Mouse (Mus musculus): ENCODE measurements around the gene Ppp1r18. TPM values are rescaled to one million over a fixed set of nuclear protein-coding genes. Genes with fewer than 3 reads are reported as not detected.

Gene Ppp1r18
- polyA plus RNA-seq, 1 experiment from 2014 or later: 21.8 TPM

GRCm38 (mm10) chr17:35883777-35884176 is 18.4 kb downstream of the Ppp1r18 start:
- H3K27me3 ChIP-seq (ENCODE audit: low read depth, poor library complexity, severe bottlenecking): no peaks in the 10 kb centered on the region
- no peak overlapping the region for H3K4me3 ChIP-seq
- H3K4me1 ChIP-seq: peaks cover 15% of the 10 kb centered on the region
- peaks cover 76% of the 10 kb centered on the region for H3K36me3 ChIP-seq
- no peak overlapping the region for H3K27ac ChIP-seq (replicated peaks)
- DNase-seq (ENCODE audit: low spot score): no peak
- H3K9me3 ChIP-seq (replicated peaks): no peaks in the 10 kb centered on the region
- 95% methylated on average over 14 of the region's 14 CpGs for WGBS

- H3K27ac ChIP-seq (replicated peaks): no peak overlapping the region
- no peaks in the 10 kb centered on the region for H3K4me1 ChIP-seq
- peaks cover 100% of the 10 kb centered on the region for H3K36me3 ChIP-seq
- H3K27me3 ChIP-seq (ENCODE audit: low read depth, poor library complexity, severe bottlenecking): no peaks in the 10 kb centered on the region
- no peaks in the 10 kb centered on the region for H3K9me3 ChIP-seq (replicated peaks)
- no peak overlapping the region for H3K4me3 ChIP-seq
- no peak for DNase-seq (ENCODE audit: low spot score)
- WGBS: 94% methylated on average over 11 of the region's 17 CpGs
These were observed 22.3 kb downstream of the Ppp1r18 start for GRCm38 (mm10) chr17:35887725-35888124.

GRCm38 (mm10) chr17:35896781-35897643 is 31.6 kb downstream of the Ppp1r18 start, which contains the start of gene 2310061I04Rik:
2310061I04Rik (minus strand) TSS chr17:35897431.
- peaks cover 28% of the 10 kb centered on the region for H3K4me1 ChIP-seq
- DNase-seq (ENCODE audit: low spot score): peak; percentile 92
- peaks cover 79% of the 10 kb centered on the region for H3K36me3 ChIP-seq
- WGBS: under 1% methylated on average over 86 of the region's 86 CpGs
- no peaks in the 10 kb centered on the region for H3K9me3 ChIP-seq (replicated peaks)
- H3K27ac ChIP-seq (replicated peaks): peak within 1 kb of the TSS; percentile 98
- H3K27me3 ChIP-seq (ENCODE audit: low read depth, poor library complexity, severe bottlenecking): no peaks in the 10 kb centered on the region
- H3K4me3 ChIP-seq: peak within 1 kb of the TSS; percentile 83

- Histone ChIP-seq H3K4me1 (peaks cover 28% of the 10 kb centered on the region), H3K27ac (replicated peaks) (peak overlapping the region; percentile 98), H3K36me3 (peaks cover 79% of the 10 kb centered on the region), H3K27me3 (ENCODE audit: low read depth, poor library complexity, severe bottlenecking) (no peaks in the 10 kb centered on the region), H3K9me3 (replicated peaks) (no peaks in the 10 kb centered on the region), H3K4me3 (peak overlapping the region; percentile 83)
- 49% methylated on average over 23 of the region's 23 CpGs for WGBS
- no peak for DNase-seq (ENCODE audit: low spot score)
These were observed 32.5 kb downstream of the Ppp1r18 start for GRCm38 (mm10) chr17:35897644-35898573.

- peaks cover 25% of the 10 kb centered on the region for H3K4me1 ChIP-seq
- H3K36me3 ChIP-seq: peaks cover 81% of the 10 kb centered on the region
- H3K9me3 ChIP-seq (replicated peaks): no peaks in the 10 kb centered on the region
- WGBS: 95% methylated on average over 3 of the region's 3 CpGs
- no peaks in the 10 kb centered on the region for H3K27me3 ChIP-seq (ENCODE audit: low read depth, poor library complexity, severe bottlenecking)
- H3K27ac ChIP-seq (replicated peaks): no peak overlapping the region
- DNase-seq (ENCODE audit: low spot score): no peak
- no peak overlapping the region for H3K4me3 ChIP-seq
These were observed 35.2 kb downstream of the Ppp1r18 start for GRCm38 (mm10) chr17:35900636-35901035.

- Histone ChIP-seq H3K9me3 (replicated peaks) (no peaks in the 10 kb centered on the region), H3K4me3 (no peak overlapping the region), H3K27ac (replicated peaks) (no peak overlapping the region), H3K4me1 (peaks cover 7% of the 10 kb centered on the region), H3K36me3 (peaks cover 97% of the 10 kb centered on the region), H3K27me3 (ENCODE audit: low read depth, poor library complexity, severe bottlenecking) (no peaks in the 10 kb centered on the region)
- 96% methylated on average over 9 of the region's 9 CpGs for WGBS
- no peak for DNase-seq (ENCODE audit: low spot score)
These were observed 38.1 kb downstream of the Ppp1r18 start for GRCm38 (mm10) chr17:35903343-35903991.

GRCm38 (mm10) chr17:35903992-35904355 is 38.6 kb downstream of the Ppp1r18 start:
- no peaks in the 10 kb centered on the region for H3K27me3 ChIP-seq (ENCODE audit: low read depth, poor library complexity, severe bottlenecking)
- H3K9me3 ChIP-seq (replicated peaks): no peaks in the 10 kb centered on the region
- H3K4me3 ChIP-seq: no peak overlapping the region
- H3K27ac ChIP-seq (replicated peaks): no peak overlapping the region
- peaks cover 12% of the 10 kb centered on the region for H3K4me1 ChIP-seq
- 97% methylated on average over 4 of the region's 4 CpGs for WGBS
- DNase-seq (ENCODE audit: low spot score): no peak
- H3K36me3 ChIP-seq: peaks cover 99% of the 10 kb centered on the region

- peaks cover 84% of the 10 kb centered on the region for H3K36me3 ChIP-seq
- no peak overlapping the region for H3K27ac ChIP-seq (replicated peaks)
- no peaks in the 10 kb centered on the region for H3K9me3 ChIP-seq (replicated peaks)
- no peaks in the 10 kb centered on the region for H3K27me3 ChIP-seq (ENCODE audit: low read depth, poor library complexity, severe bottlenecking)
- no peak for DNase-seq (ENCODE audit: low spot score)
- H3K4me1 ChIP-seq: peaks cover 22% of the 10 kb centered on the region
- WGBS: 96% methylated on average over 1 of the region's 1 CpGs
- no peak overlapping the region for H3K4me3 ChIP-seq
These were observed 40.2 kb downstream of the Ppp1r18 start for GRCm38 (mm10) chr17:35905587-35905986.

- DNase-seq (ENCODE audit: low spot score): no peak
- Histone ChIP-seq H3K4me1 (peaks cover 22% of the 10 kb centered on the region), H3K36me3 (peaks cover 84% of the 10 kb centered on the region), H3K9me3 (replicated peaks) (no peaks in the 10 kb centered on the region), H3K27me3 (ENCODE audit: low read depth, poor library complexity, severe bottlenecking) (no peaks in the 10 kb centered on the region), H3K27ac (replicated peaks) (no peak overlapping the region), H3K4me3 (peak overlapping the region; percentile 85; the same call in 1 of the 2 replicates)
- 87% methylated on average over 2 of the region's 2 CpGs for WGBS
These were observed 42.2 kb downstream of the Ppp1r18 start for GRCm38 (mm10) chr17:35907609-35908008.

GRCm38 (mm10) chr17:35909186-35909918 is 44.0 kb downstream of the Ppp1r18 start:
- Histone ChIP-seq H3K36me3 (peaks cover 84% of the 10 kb centered on the region), H3K9me3 (replicated peaks) (no peaks in the 10 kb centered on the region), H3K27me3 (ENCODE audit: low read depth, poor library complexity, severe bottlenecking) (no peaks in the 10 kb centered on the region), H3K4me3 (peak overlapping the region; percentile 85), H3K27ac (replicated peaks) (peak overlapping the region; percentile 89), H3K4me1 (peaks cover 22% of the 10 kb centered on the region)
- DNase-seq (ENCODE audit: low spot score): no peak
- WGBS: 30% methylated on average over 20 of the region's 20 CpGs

GRCm38 (mm10) chr17:35909919-35910369 is 44.6 kb downstream of the Ppp1r18 start, which contains the start of gene Atat1:
Atat1 (minus strand) TSS chr17:35910075.
- Histone ChIP-seq H3K4me1 (peaks cover 25% of the 10 kb centered on the region), H3K36me3 (peaks cover 81% of the 10 kb centered on the region), H3K27me3 (ENCODE audit: low read depth, poor library complexity, severe bottlenecking) (no peaks in the 10 kb centered on the region), H3K4me3 (peak within 1 kb of the TSS; percentile 85), H3K27ac (replicated peaks) (peak within 1 kb of the TSS; percentile 89), H3K9me3 (replicated peaks) (no peaks in the 10 kb centered on the region)
- 4% methylated on average over 25 of the region's 25 CpGs for WGBS
- peak; percentile 96 for DNase-seq (ENCODE audit: low spot score)
